Comparison of ENCODE assay signal across 10 mouse cellular contexts in the genomic region with DNA sequence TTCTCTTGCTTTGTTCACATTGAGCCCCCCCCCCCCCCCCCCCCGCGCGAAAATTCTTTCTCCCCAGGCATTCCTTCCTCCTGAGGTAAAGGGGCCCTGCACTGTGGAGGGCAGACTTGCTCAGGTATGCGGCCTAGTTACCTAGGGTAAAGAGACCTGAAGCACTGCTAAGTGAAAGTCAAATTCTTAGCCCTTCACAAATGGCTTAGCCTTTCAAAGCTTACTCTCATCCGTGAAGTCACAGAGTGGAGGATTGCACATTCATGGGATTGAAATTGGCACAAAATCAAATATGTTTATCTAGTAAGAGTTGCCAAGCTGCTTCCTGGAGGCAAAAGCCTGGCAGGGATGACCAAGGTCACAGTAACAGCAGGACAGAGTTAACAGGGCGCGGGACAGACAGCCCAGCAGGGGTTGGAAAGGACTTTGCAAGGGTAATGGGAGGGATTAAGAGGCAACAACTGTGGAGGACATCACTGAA.
DNase-seq lines count a peak whose midpoint lies in the region; ATAC-seq and TF ChIP-seq lines count a peak whose summit lies in the region.
"Had no signal": no experiment of that assay in that cellular context is flagged by ENCODE, and none has a peak within 500 bp of the region (broad histone marks: within the 10 kb centered on the region; RNA-seq: fewer than 3 reads in every experiment).

No protein-coding gene starts in this region.

- peak; percentile 88 for DNase-seq in Muller cell, postnatal 12 days (ENCODE audit: inconsistent ontology term)
- peak; percentile 41 for DNase-seq in adrenal gland, postnatal 10 days
- DNase-seq in heart, postnatal 4 days, result peak; percentile 56
- no peak for DNase-seq in spleen, postnatal 10 days (ENCODE audit: low spot score in 2 of 2)
- no peak for DNase-seq in left cerebral cortex, adult 11 months (ENCODE audit: low spot score)
- DNase-seq in urinary bladder, adult 2 months (ENCODE audit: low spot score), result no peak
- DNase-seq in thymus, adult 2 months, result no peak
- DNase-seq: gastrocnemius, postnatal 10 days; liver, postnatal 0 days had no signal

- H3K4me1 ChIP-seq in lung, embryonic 16.5 days (replicated peaks; ENCODE audit: control insufficient read depth, insufficient read depth, low read length), result peaks cover 18% of the 10 kb centered on the region
- H3K4me1 ChIP-seq in thymus, adult 2 months (replicated peaks; ENCODE audit: control insufficient read depth, insufficient read depth, low read length), result no peaks in the 10 kb centered on the region

- no peak for TF ChIP-seq POLR2A in thymus, adult 2 months (IDR thresholded peaks at IDR 0.05; ENCODE audit: control insufficient read depth, extremely low read depth, insufficient read depth, low read length, poor library complexity)

- 0 out of 2 replicates have a peak overlapping the region, but pooled peaks have one; percentile 17 for H3K4me2 ChIP-seq in lung, embryonic 16.5 days (ENCODE audit: low read depth, low read length)

- H3K36me3 ChIP-seq in lung, embryonic 16.5 days (ENCODE audit: control insufficient read depth, insufficient read depth, low read length), result no peaks in the 10 kb centered on the region
- H3K36me3 ChIP-seq in thymus, adult 2 months (ENCODE audit: control insufficient read depth, insufficient read depth, low read length), result no peaks in the 10 kb centered on the region

- no peaks in the 10 kb centered on the region for H3K27me3 ChIP-seq in lung, embryonic 16.5 days (ENCODE audit: control insufficient read depth, insufficient read depth, low read depth, low read length)
- no peaks in the 10 kb centered on the region for H3K27me3 ChIP-seq in thymus, adult 2 months (ENCODE audit: control insufficient read depth, insufficient read depth, low read length)

- ATAC-seq in lung, embryonic 16.5 days (ENCODE audit: low read depth), result peak; percentile 94
- ATAC-seq: liver, postnatal 0 days had no signal

- no peaks in the 10 kb centered on the region for H3K9me3 ChIP-seq in lung, embryonic 16.5 days (ENCODE audit: control insufficient read depth, low read length)

- H3K9ac ChIP-seq in lung, embryonic 16.5 days (ENCODE audit: low read length), result 0 out of 2 replicates have a peak overlapping the region, but pooled peaks have one; percentile 11
- H3K9ac ChIP-seq: liver, postnatal 0 days had no signal

- TF ChIP-seq CTCF in thymus, adult 2 months (IDR thresholded peaks at IDR 0.05; ENCODE audit: borderline replicate concordance, control insufficient read depth, extremely low read depth, insufficient read depth, low read length, poor library complexity), result no peak

- H3K4me3 ChIP-seq in lung, embryonic 16.5 days (ENCODE audit: low read length), result no peak overlapping the region
- H3K4me3 ChIP-seq in thymus, adult 2 months (ENCODE audit: control insufficient read depth, insufficient read depth, low read length), result no peak overlapping the region

- WGBS in lung, embryonic 16.5 days, result 26% methylated on average over 4 of the region's 7 CpGs
- WGBS in thymus, adult 2 months, result 58% methylated on average over 7 of the region's 7 CpGs

- peak overlapping the region; percentile 94 for H3K27ac ChIP-seq in lung, embryonic 16.5 days (ENCODE audit: low read length)
- H3K27ac ChIP-seq in thymus, adult 2 months (ENCODE audit: control insufficient read depth, insufficient read depth, low read length), result no peak overlapping the region

Comparison
In these comparisons a context has a peak if more than half of its experiments do, and no peak if none do; other contexts are left out.
1. DNase-seq: peak in Muller cell, postnatal 12 days (single experiment), adrenal gland, postnatal 10 days (single experiment) and heart, postnatal 4 days (single experiment); none in spleen, postnatal 10 days (0 of 2), left cerebral cortex, adult 11 months (single experiment), urinary bladder, adult 2 months (single experiment) and thymus, adult 2 months (single experiment).